Mouse (Mus musculus) heart, embryonic 10.5 days (tissue): ENCODE results near the gene Adam17. TPM values are rescaled to one million over a fixed set of nuclear protein-coding genes. Genes with fewer than 3 reads are reported as not detected.

Experiments
- DNase-seq: peaks from one replicate; pipeline ENCODE4 v3.0.0-alpha.2; 2017; ENCODE audit warnings: low spot score
- H3K27ac ChIP-seq: fragments of 300-500 bp; sonication (generic); 2 replicates; pipeline ENCODE4 v1.5.1; 2016; ENCODE audit warnings: mild to moderate bottlenecking
- H3K27me3 ChIP-seq: fragments of 300-500 bp; sonication (generic); 2 replicates; pipeline ENCODE4 v1.6.1; 2016; ENCODE audit warnings: mild to moderate bottlenecking; ENCODE audit not compliant: poor library complexity, insufficient read depth, severe bottlenecking
- H3K36me3 ChIP-seq: fragments of 300-500 bp; sonication (generic); 2 replicates; pipeline ENCODE4 v1.6.1; 2016; ENCODE audit warnings: mild to moderate bottlenecking, moderate library complexity
- H3K4me1 ChIP-seq: fragments of 300-500 bp; sonication (generic); 2 replicates; pipeline ENCODE4 v1.6.1; 2016; ENCODE audit warnings: mild to moderate bottlenecking
- H3K4me3 ChIP-seq: fragments of 300-500 bp; sonication (generic); 2 replicates; pipeline ENCODE4 v1.5.1; 2016; ENCODE audit warnings: mild to moderate bottlenecking, moderate library complexity
- H3K9me3 ChIP-seq: fragments of 300-500 bp; sonication (generic); 2 replicates; pipeline ENCODE4 v1.6.1; 2016; ENCODE audit warnings: mild to moderate bottlenecking, moderate library complexity
- WGBS: fragments of 180-500 bp; shearing (Covaris S2); methylation state at CpG from one replicate; pipeline ENCODE4 v1.1.7; 2016; 5-methylcytosine and 5-hydroxymethylcytosine counted together
- polyA plus RNA-seq: library from polyadenylated mRNA; unstranded; fragments of >200 nt; fragmentation: Nextera tagmentation; extraction: Ambion mirVana; gene quantifications from 2 replicates; pipeline ENCODE4 v1.2.1, GENCODE M21; 2016

Gene Adam17
- polyA plus RNA-seq, 1 experiment from 2014 or later: 36.3 TPM

- no peak for DNase-seq
- Histone ChIP-seq H3K27ac (no peak overlapping the region), H3K4me1 (no peaks in the 10 kb centered on the region), H3K9me3 (no peaks in the 10 kb centered on the region), H3K4me3 (no peak overlapping the region), H3K27me3 (no peaks in the 10 kb centered on the region), H3K36me3 (no peaks in the 10 kb centered on the region)
- WGBS: 26% methylated on average over 3 of the region's 3 CpGs
These were observed 2.1 kb upstream of the Adam17 start for GRCm38 (mm10) chr12:21375376-21376157.

GRCm38 (mm10) chr12:21373820-21374475 is 516 bp upstream of the Adam17 start:
- Histone ChIP-seq H3K36me3 (no peaks in the 10 kb centered on the region), H3K4me1 (no peaks in the 10 kb centered on the region), H3K27ac (peak overlapping the region; percentile 96), H3K9me3 (no peaks in the 10 kb centered on the region), H3K4me3 (peak overlapping the region; percentile 74), H3K27me3 (no peaks in the 10 kb centered on the region)
- no peak for DNase-seq
- 4% methylated on average over 24 of the region's 24 CpGs for WGBS

GRCm38 (mm10) chr12:21370035-21370611 is 3.3 kb downstream of the Adam17 start:
- WGBS: 93% methylated on average over 1 of the region's 1 CpGs
- Histone ChIP-seq H3K4me1 (no peaks in the 10 kb centered on the region), H3K4me3 (no peak overlapping the region), H3K27ac (no peak overlapping the region), H3K9me3 (no peaks in the 10 kb centered on the region), H3K36me3 (no peaks in the 10 kb centered on the region), H3K27me3 (no peaks in the 10 kb centered on the region)
- DNase-seq: no peak

- Histone ChIP-seq H3K27me3 (no peaks in the 10 kb centered on the region), H3K36me3 (no peaks in the 10 kb centered on the region), H3K4me1 (no peaks in the 10 kb centered on the region), H3K9me3 (no peaks in the 10 kb centered on the region), H3K27ac (no peak overlapping the region), H3K4me3 (no peak overlapping the region)
- DNase-seq: no peak
- 92% methylated on average over 5 of the region's 5 CpGs for WGBS
These were observed 4.4 kb downstream of the Adam17 start for GRCm38 (mm10) chr12:21369087-21369410.

- no peaks in the 10 kb centered on the region for H3K4me1 ChIP-seq
- H3K36me3 ChIP-seq: no peaks in the 10 kb centered on the region
- H3K4me3 ChIP-seq: no peak overlapping the region
- H3K9me3 ChIP-seq: no peaks in the 10 kb centered on the region
- no peaks in the 10 kb centered on the region for H3K27me3 ChIP-seq
- DNase-seq: no peak
- no peak overlapping the region for H3K27ac ChIP-seq
- WGBS: 88% methylated on average over 9 of the region's 9 CpGs
These were observed 4.9 kb downstream of the Adam17 start for GRCm38 (mm10) chr12:21368376-21369086.

GRCm38 (mm10) chr12:21364624-21365435 is 8.6 kb downstream of the Adam17 start:
- WGBS: 73% methylated on average over 10 of the region's 10 CpGs
- no peak for DNase-seq
- Histone ChIP-seq H3K36me3 (peaks cover 18% of the 10 kb centered on the region; the same call in 1 of the 2 replicates), H3K9me3 (no peaks in the 10 kb centered on the region), H3K4me3 (no peak overlapping the region), H3K27ac (no peak overlapping the region), H3K27me3 (no peaks in the 10 kb centered on the region), H3K4me1 (no peaks in the 10 kb centered on the region)

- Histone ChIP-seq H3K4me3 (no peak overlapping the region), H3K27me3 (no peaks in the 10 kb centered on the region), H3K4me1 (no peaks in the 10 kb centered on the region), H3K36me3 (peaks cover 18% of the 10 kb centered on the region; the same call in 1 of the 2 replicates), H3K9me3 (no peaks in the 10 kb centered on the region), H3K27ac (no peak overlapping the region)
- no peak for DNase-seq
- WGBS: 95% methylated on average over 3 of the region's 3 CpGs
These were observed 10.2 kb downstream of the Adam17 start for GRCm38 (mm10) chr12:21363195-21363594.

- H3K27ac ChIP-seq: no peak overlapping the region
- no peaks in the 10 kb centered on the region for H3K9me3 ChIP-seq
- peaks cover 18% of the 10 kb centered on the region; the same call in 1 of the 2 replicates for H3K36me3 ChIP-seq
- 72% methylated on average over 2 of the region's 2 CpGs for WGBS
- no peaks in the 10 kb centered on the region for H3K27me3 ChIP-seq
- H3K4me3 ChIP-seq: no peak overlapping the region
- DNase-seq: no peak
- no peaks in the 10 kb centered on the region for H3K4me1 ChIP-seq
These were observed 10.7 kb downstream of the Adam17 start for GRCm38 (mm10) chr12:21362686-21363085.

GRCm38 (mm10) chr12:21353681-21354080 is 19.8 kb downstream of the Adam17 start:
- 92% methylated on average over 8 of the region's 8 CpGs for WGBS
- H3K4me3 ChIP-seq: no peak overlapping the region
- DNase-seq: no peak
- no peaks in the 10 kb centered on the region for H3K27me3 ChIP-seq
- peaks cover 63% of the 10 kb centered on the region for H3K36me3 ChIP-seq
- H3K4me1 ChIP-seq: no peaks in the 10 kb centered on the region
- no peak overlapping the region for H3K27ac ChIP-seq
- H3K9me3 ChIP-seq: no peaks in the 10 kb centered on the region

GRCm38 (mm10) chr12:21350113-21350876 is 23.1 kb downstream of the Adam17 start:
- Histone ChIP-seq H3K4me3 (no peak overlapping the region), H3K4me1 (no peaks in the 10 kb centered on the region), H3K27me3 (no peaks in the 10 kb centered on the region), H3K9me3 (no peaks in the 10 kb centered on the region), H3K27ac (no peak overlapping the region), H3K36me3 (peaks cover 74% of the 10 kb centered on the region)
- no peak for DNase-seq
- 86% methylated on average over 7 of the region's 7 CpGs for WGBS

- no peaks in the 10 kb centered on the region for H3K9me3 ChIP-seq
- 93% methylated on average over 7 of the region's 7 CpGs for WGBS
- H3K4me3 ChIP-seq: no peak overlapping the region
- no peak overlapping the region for H3K27ac ChIP-seq
- H3K4me1 ChIP-seq: no peaks in the 10 kb centered on the region
- peaks cover 58% of the 10 kb centered on the region for H3K36me3 ChIP-seq
- H3K27me3 ChIP-seq: no peaks in the 10 kb centered on the region
- DNase-seq: no peak
These were observed 26.5 kb downstream of the Adam17 start for GRCm38 (mm10) chr12:21346972-21347371.

- H3K4me3 ChIP-seq: no peak overlapping the region
- H3K36me3 ChIP-seq: peaks cover 58% of the 10 kb centered on the region
- 97% methylated on average over 5 of the region's 5 CpGs for WGBS
- no peaks in the 10 kb centered on the region for H3K27me3 ChIP-seq
- no peaks in the 10 kb centered on the region for H3K4me1 ChIP-seq
- DNase-seq: peak; percentile 28
- no peaks in the 10 kb centered on the region for H3K9me3 ChIP-seq
- H3K27ac ChIP-seq: no peak overlapping the region
These were observed 32.8 kb downstream of the Adam17 start for GRCm38 (mm10) chr12:21340674-21341073.
